Mouse (Mus musculus): ENCODE data around the gene Col11a2. TPM values are rescaled to one million over a fixed set of nuclear protein-coding genes. Genes with fewer than 3 reads are reported as not detected.

The Col11a2 gene
- total and polyA plus RNA-seq, 3 experiments, result 0.89 to 1.8 (median 0.98) TPM

DNA sequence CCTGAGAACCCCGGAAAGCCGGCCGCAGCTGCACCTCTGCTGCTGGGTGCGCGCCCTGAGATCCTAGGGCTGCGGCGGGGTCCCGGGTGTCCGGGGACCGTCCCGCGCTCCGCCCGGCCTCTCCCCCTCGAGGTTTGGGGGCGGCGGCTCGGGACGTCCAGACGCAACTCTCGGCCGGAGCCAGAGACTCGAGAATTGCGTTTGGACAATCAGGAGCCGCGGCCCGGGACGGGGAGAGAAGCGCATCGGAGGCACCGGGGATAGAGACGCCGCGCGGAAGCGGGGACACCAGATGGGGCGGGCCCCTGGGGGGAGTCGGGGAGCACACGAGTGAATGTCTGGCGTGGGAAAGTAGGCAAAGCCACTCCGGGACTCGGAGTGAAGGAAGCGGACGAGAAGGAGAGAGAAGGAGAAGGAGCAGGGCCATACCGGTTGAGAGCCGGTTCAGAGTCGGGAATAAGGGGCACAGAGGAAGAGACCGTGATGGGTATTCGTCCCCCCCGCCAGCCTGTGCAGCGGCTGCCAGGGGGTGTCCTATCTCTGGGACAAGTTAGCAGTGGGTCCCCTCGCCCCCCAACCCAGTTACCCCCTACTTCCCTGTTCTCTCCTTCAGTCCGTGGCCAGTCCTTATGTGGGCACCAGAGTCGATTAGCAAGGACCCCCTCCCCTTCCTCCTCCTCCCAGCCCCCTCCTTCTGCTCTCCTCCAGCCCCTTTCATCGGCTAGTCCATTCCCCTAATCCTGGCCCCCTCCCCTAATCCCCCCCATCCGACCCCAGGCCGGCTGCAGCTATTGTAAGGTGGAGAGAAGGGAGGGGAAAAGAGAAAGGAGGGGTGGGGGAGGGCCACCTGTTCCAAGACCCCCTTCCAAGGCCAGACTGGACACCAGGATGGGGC is 14.1 kb upstream of the Col11a2 start:
- Histone ChIP-seq H3K36me3 (ENCODE audit: control insufficient read depth, insufficient read depth, low read length) (peaks cover under 1% of the 10 kb centered on the region; the same call in 1 of the 2 replicates), H3K4me1 (ENCODE audit: control insufficient read depth, insufficient read depth, low read length) (peaks cover 8% of the 10 kb centered on the region), H3K27ac (peak overlapping the region; percentile 98), H3K79me2 (replicated peaks; ENCODE audit: control insufficient read depth, insufficient read depth, low read length) (no peaks in the 10 kb centered on the region), H3K27me3 (ENCODE audit: control insufficient read depth, insufficient read depth, low read length) (no peaks in the 10 kb centered on the region), H3K4me3 (peak overlapping the region; percentile 78), H3K9ac (ENCODE audit: low read depth, low read length) (peak overlapping the region; percentile 98)
- intact Hi-C loops (cut with DNase I), result no loop called here
- DNase-seq, result no peak
- no peak for TF ChIP-seq CTCF (IDR thresholded peaks at IDR 0.05)
- no peak for TF ChIP-seq EP300 (IDR thresholded peaks at IDR 0.05; ENCODE audit: insufficient read depth, low read depth, low read length)
- no peak for TF ChIP-seq POLR2A (IDR thresholded peaks at IDR 0.05; ENCODE audit: insufficient read depth, low read depth, low read length)
- 1% methylated on average over 54 of the region's 57 CpGs for WGBS

GRCm38 (mm10) chr17:34025756-34026151 is 13.5 kb upstream of the Col11a2 start:
- no peak overlapping the region for H3K9ac ChIP-seq (ENCODE audit: low read depth, low read length)
- no peak for TF ChIP-seq POLR2A (IDR thresholded peaks at IDR 0.05; ENCODE audit: insufficient read depth, low read depth, low read length)
- no peak for TF ChIP-seq EP300 (IDR thresholded peaks at IDR 0.05; ENCODE audit: insufficient read depth, low read depth, low read length)
- no peak for TF ChIP-seq CTCF (IDR thresholded peaks at IDR 0.05)
- intact Hi-C loops (cut with DNase I), result loop anchor here (2.0 kb wide), 1 partner anchor 71 kb away; the partner anchor contains the start of gene Vps52
- H3K4me1 ChIP-seq (ENCODE audit: control insufficient read depth, insufficient read depth, low read length), result peaks cover 12% of the 10 kb centered on the region
- peaks cover 2% of the 10 kb centered on the region; the same call in 1 of the 2 replicates for H3K36me3 ChIP-seq (ENCODE audit: control insufficient read depth, insufficient read depth, low read length)
- WGBS, result 58% methylated on average over 7 of the region's 7 CpGs
- no peak overlapping the region for H3K27ac ChIP-seq
- no peaks in the 10 kb centered on the region for H3K27me3 ChIP-seq (ENCODE audit: control insufficient read depth, insufficient read depth, low read length)
- DNase-seq, result no peak
- H3K79me2 ChIP-seq (replicated peaks; ENCODE audit: control insufficient read depth, insufficient read depth, low read length), result 0 out of 2 replicates have a peak, but pooled peaks cover under 1% of the 10 kb centered on the region
- no peak overlapping the region for H3K4me3 ChIP-seq

DNA sequence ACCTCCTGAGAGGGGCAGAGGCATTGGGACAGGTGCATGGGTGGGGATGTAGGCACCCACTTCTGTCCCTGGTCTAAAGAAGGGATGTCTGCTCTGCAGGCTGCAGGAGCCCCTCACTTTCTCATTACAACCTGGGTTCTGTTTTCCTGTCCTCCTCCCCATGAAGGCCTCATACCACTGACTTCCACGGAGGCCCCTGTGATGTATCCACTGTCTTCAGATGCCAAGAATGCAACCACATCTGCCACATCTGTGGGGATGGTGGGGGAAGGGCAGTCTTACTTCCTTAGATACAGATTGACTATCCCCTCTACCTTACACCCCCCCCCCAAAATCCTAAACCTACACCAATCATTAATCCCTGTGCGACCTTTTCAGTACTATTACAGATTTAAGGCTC is 13.0 kb upstream of the Col11a2 start:
- H3K27ac ChIP-seq, result no peak overlapping the region
- no peak for TF ChIP-seq CTCF (IDR thresholded peaks at IDR 0.05)
- no peak for TF ChIP-seq EP300 (IDR thresholded peaks at IDR 0.05; ENCODE audit: insufficient read depth, low read depth, low read length)
- TF ChIP-seq POLR2A (IDR thresholded peaks at IDR 0.05; ENCODE audit: insufficient read depth, low read depth, low read length), result no peak
- no peak for DNase-seq
- H3K36me3 ChIP-seq (ENCODE audit: control insufficient read depth, insufficient read depth, low read length), result peaks cover 2% of the 10 kb centered on the region; the same call in 1 of the 2 replicates
- no peak overlapping the region for H3K4me3 ChIP-seq
- H3K9ac ChIP-seq (ENCODE audit: low read depth, low read length), result no peak overlapping the region
- 0 out of 2 replicates have a peak, but pooled peaks cover 2% of the 10 kb centered on the region for H3K79me2 ChIP-seq (replicated peaks; ENCODE audit: control insufficient read depth, insufficient read depth, low read length)
- H3K27me3 ChIP-seq (ENCODE audit: control insufficient read depth, insufficient read depth, low read length), result no peaks in the 10 kb centered on the region
- 70% methylated on average over 2 of the region's 2 CpGs for WGBS
- peaks cover 13% of the 10 kb centered on the region for H3K4me1 ChIP-seq (ENCODE audit: control insufficient read depth, insufficient read depth, low read length)
- intact Hi-C loops (cut with DNase I), result loop anchor here (2.0 kb wide), 1 partner anchor 71 kb away; the partner anchor contains the start of gene Vps52

GRCm38 (mm10) chr17:34026917-34027655 is 12.2 kb upstream of the Col11a2 start:
- Histone ChIP-seq H3K4me3 (peak overlapping the region; percentile 78), H3K79me2 (replicated peaks; ENCODE audit: control insufficient read depth, insufficient read depth, low read length) (0 out of 2 replicates have a peak, but pooled peaks cover 2% of the 10 kb centered on the region), H3K4me1 (ENCODE audit: control insufficient read depth, insufficient read depth, low read length) (peaks cover 13% of the 10 kb centered on the region), H3K27me3 (ENCODE audit: control insufficient read depth, insufficient read depth, low read length) (no peaks in the 10 kb centered on the region), H3K9ac (ENCODE audit: low read depth, low read length) (peak overlapping the region; percentile 82), H3K36me3 (ENCODE audit: control insufficient read depth, insufficient read depth, low read length) (peaks cover 2% of the 10 kb centered on the region; the same call in 1 of the 2 replicates), H3K27ac (peak overlapping the region; percentile 80)
- TF ChIP-seq POLR2A (IDR thresholded peaks at IDR 0.05; ENCODE audit: insufficient read depth, low read depth, low read length), result no peak
- TF ChIP-seq EP300 (IDR thresholded peaks at IDR 0.05; ENCODE audit: insufficient read depth, low read depth, low read length), result no peak
- TF ChIP-seq CTCF (IDR thresholded peaks at IDR 0.05), result no peak
- intact Hi-C loops (cut with DNase I), result loop anchor here (2.0 kb wide), 1 partner anchor 72 kb away; the partner anchor contains the start of gene Vps52
- 21% methylated on average over 36 of the region's 36 CpGs for WGBS
- DNase-seq, result peak; percentile 41 to 55

DNA sequence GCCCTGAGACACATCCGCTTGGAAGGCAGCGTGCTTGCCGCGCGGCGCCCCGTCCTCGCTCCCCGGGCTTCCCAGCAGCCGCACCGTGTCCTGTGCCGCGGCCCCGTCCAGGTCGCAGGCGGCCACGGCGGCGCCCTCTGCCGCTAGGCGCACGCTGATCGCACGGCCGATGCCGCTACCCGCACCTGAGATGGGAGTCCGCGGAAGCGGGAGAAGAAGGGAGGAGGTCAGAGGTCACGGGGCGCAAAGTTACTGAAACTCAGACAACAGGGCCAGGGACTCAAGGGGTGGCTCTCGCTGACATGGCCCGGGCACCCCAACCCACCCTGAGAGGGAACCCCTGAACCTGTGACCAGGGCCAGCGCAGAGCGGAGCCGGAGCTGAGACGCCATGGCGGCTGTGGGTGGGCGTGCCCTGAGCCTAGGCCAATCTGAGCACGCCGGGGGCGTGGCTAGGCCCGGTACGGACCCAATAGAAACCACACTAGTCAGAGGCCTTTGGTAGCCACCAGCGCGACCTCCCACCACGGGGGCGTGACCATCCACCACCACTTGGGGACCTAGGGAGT is 11.5 kb upstream of the Col11a2 start, which contains the start of gene H2-Ke6:
Gene H2-Ke6 (minus strand): TSS at position 405 of the 568 bp plus-strand sequence.
- TF ChIP-seq EP300 (IDR thresholded peaks at IDR 0.05; ENCODE audit: insufficient read depth, low read depth, low read length) (0 out of 2 replicates have a peak, but pooled peaks have one; percentile 29), POLR2A (IDR thresholded peaks at IDR 0.05; ENCODE audit: insufficient read depth, low read depth, low read length) (peak; percentile 85), CTCF (IDR thresholded peaks at IDR 0.05) (peak; percentile 49)
- DNase-seq, result peak; percentile 93 to 95
- H3K4me3 ChIP-seq, result peak within 1 kb of the TSS; percentile 78
- H3K27ac ChIP-seq, result peak within 1 kb of the TSS; percentile 80
- under 1% methylated on average over 46 of the region's 49 CpGs for WGBS
- H3K4me1 ChIP-seq (ENCODE audit: control insufficient read depth, insufficient read depth, low read length), result peaks cover 15% of the 10 kb centered on the region
- H3K27me3 ChIP-seq (ENCODE audit: control insufficient read depth, insufficient read depth, low read length), result no peaks in the 10 kb centered on the region
- intact Hi-C loops (cut with DNase I), result loop anchor here (2.0 kb wide), 1 partner anchor 73 kb away; the partner anchor contains the start of gene Vps52
- H3K79me2 ChIP-seq (replicated peaks; ENCODE audit: control insufficient read depth, insufficient read depth, low read length), result 0 out of 2 replicates have a peak, but pooled peaks cover 2% of the 10 kb centered on the region
- H3K36me3 ChIP-seq (ENCODE audit: control insufficient read depth, insufficient read depth, low read length), result peaks cover 2% of the 10 kb centered on the region; the same call in 1 of the 2 replicates
- H3K9ac ChIP-seq (ENCODE audit: low read depth, low read length), result peak within 1 kb of the TSS; percentile 82
